Mouse (Mus musculus): Measurements from ENCODE around the gene Slc2a1. TPM values are rescaled to one million over a fixed set of nuclear protein-coding genes. Genes with fewer than 3 reads are reported as not detected.
A peak's percentile ranks its signal among the peaks of the same experiment; 100 is the strongest.

Slc2a1 gene
- polyA plus RNA-seq, 1 experiment from 2014 or later: 74.1 TPM

- Histone ChIP-seq H3K9me3 (ENCODE audit: control insufficient read depth, low read length) (no peaks in the 10 kb centered on the region), H3K4me1 (ENCODE audit: control insufficient read depth, insufficient read depth, low read length) (peaks cover 32% of the 10 kb centered on the region), H3K27me3 (ENCODE audit: control insufficient read depth, insufficient read depth, low read length) (no peaks in the 10 kb centered on the region), H3K4me2 (replicated peaks; ENCODE audit: low read depth, low read length) (peak overlapping the region; percentile 41), H3K36me3 (ENCODE audit: control insufficient read depth, insufficient read depth, low read length) (no peaks in the 10 kb centered on the region), H3K27ac (ENCODE audit: low read depth, low read length) (peak overlapping the region; percentile 20; the same call in 1 of the 2 replicates), H3K9ac (ENCODE audit: low read depth, low read length) (peak overlapping the region; percentile 9; the same call in 1 of the 2 replicates), H3K4me3 (ENCODE audit: low read length) (peak overlapping the region; percentile 32; the same call in 1 of the 2 replicates)
- WGBS: 1% methylated on average over 18 of the region's 18 CpGs
- peak; percentile 37 for ATAC-seq (ENCODE audit: low FRiP score, low TSS enrichment)
These were observed 2.8 kb upstream of the Slc2a1 start for GRCm38 (mm10) chr4:119105704-119106103.

DNA sequence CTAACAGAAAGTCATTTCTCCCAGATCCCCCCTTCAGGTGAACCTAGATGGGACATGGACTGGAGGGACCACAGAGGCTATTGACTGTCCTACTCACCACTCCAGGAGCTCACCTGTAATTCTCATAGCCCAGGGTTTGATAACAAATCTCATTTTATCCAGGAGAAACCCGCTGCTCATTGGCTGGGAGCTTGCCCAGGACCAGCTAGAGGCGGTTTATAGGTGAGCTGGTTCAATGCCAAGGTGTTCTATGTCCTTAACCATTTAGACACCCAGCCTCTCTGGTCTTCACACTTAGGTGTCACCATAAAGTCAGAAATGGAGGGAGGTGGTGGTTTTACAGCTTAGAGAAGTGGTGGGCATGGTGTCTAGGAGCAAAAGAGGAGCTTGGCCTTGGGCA, 644 bp upstream of the Slc2a1 start:
- 75% methylated on average over 2 of the region's 2 CpGs for WGBS
- H3K27me3 ChIP-seq (ENCODE audit: control insufficient read depth, insufficient read depth, low read length): no peaks in the 10 kb centered on the region
- no peaks in the 10 kb centered on the region for H3K9me3 ChIP-seq (ENCODE audit: control insufficient read depth, low read length)
- peak overlapping the region; percentile 67; the same call in 1 of the 2 replicates for H3K4me3 ChIP-seq (ENCODE audit: low read length)
- peaks cover 11% of the 10 kb centered on the region; the same call in 1 of the 2 replicates for H3K36me3 ChIP-seq (ENCODE audit: control insufficient read depth, insufficient read depth, low read length)
- H3K9ac ChIP-seq (ENCODE audit: low read depth, low read length): peak overlapping the region; percentile 31; the same call in 1 of the 2 replicates
- no peak for ATAC-seq (ENCODE audit: low FRiP score, low TSS enrichment)
- peak overlapping the region; percentile 60 for H3K4me2 ChIP-seq (replicated peaks; ENCODE audit: low read depth, low read length)
- H3K27ac ChIP-seq (ENCODE audit: low read depth, low read length): no peak overlapping the region
- peaks cover 32% of the 10 kb centered on the region for H3K4me1 ChIP-seq (ENCODE audit: control insufficient read depth, insufficient read depth, low read length)

DNA sequence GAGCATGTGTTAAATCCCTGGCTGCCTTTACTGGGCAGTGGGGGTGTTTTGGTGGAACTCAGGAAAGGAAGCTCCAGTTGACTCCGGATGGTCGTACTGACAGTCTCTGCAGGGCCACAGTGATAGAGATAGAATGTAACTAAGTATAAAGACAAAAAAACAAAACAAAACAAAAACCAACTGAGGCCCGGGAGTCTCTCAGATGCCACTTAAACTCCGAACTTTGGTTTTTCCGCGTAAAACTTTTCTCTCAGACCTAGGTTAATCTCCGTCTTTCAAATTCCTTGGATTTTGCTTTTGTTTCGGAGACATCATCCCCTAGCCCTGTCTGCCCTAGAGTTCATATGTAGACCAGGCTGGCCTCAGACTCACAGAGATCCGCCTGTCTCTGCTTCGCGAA, 1.1 kb downstream of the Slc2a1 start:
- H3K36me3 ChIP-seq (ENCODE audit: control insufficient read depth, insufficient read depth, low read length): peaks cover 17% of the 10 kb centered on the region; the same call in 1 of the 2 replicates
- H3K27me3 ChIP-seq (ENCODE audit: control insufficient read depth, insufficient read depth, low read length): no peaks in the 10 kb centered on the region
- H3K27ac ChIP-seq (ENCODE audit: low read depth, low read length): no peak overlapping the region
- 11% methylated on average over 11 of the region's 11 CpGs for WGBS
- peaks cover 32% of the 10 kb centered on the region for H3K4me1 ChIP-seq (ENCODE audit: control insufficient read depth, insufficient read depth, low read length)
- H3K4me3 ChIP-seq (ENCODE audit: low read length): peak overlapping the region; percentile 67
- ATAC-seq (ENCODE audit: low FRiP score, low TSS enrichment): no peak
- peak overlapping the region; percentile 76 for H3K9ac ChIP-seq (ENCODE audit: low read depth, low read length)
- H3K4me2 ChIP-seq (replicated peaks; ENCODE audit: low read depth, low read length): peak overlapping the region; percentile 60
- no peaks in the 10 kb centered on the region for H3K9me3 ChIP-seq (ENCODE audit: control insufficient read depth, low read length)

DNA sequence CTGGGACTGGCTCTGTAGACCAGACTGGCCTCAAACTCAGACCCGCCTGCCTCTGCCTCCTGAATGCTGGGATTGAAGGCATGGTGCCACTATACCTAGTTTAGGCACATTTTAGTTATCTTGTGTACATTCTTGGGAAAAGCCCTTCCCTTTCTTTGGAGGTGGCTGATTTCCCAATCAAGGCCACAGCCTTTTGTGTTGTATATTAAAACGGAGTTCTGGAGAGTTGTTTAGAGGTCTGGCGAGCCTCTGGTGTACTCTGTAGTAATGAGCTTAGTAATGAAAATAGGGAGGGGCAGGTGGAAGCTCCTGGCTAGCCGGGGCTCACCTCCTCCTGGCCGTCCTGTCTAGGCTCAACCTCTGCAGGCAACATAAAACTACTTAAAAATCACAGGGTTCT, 2.0 kb downstream of the Slc2a1 start:
- ATAC-seq (ENCODE audit: low FRiP score, low TSS enrichment): no peak
- no peak overlapping the region for H3K27ac ChIP-seq (ENCODE audit: low read depth, low read length)
- H3K4me2 ChIP-seq (replicated peaks; ENCODE audit: low read depth, low read length): peak overlapping the region; percentile 60
- H3K4me1 ChIP-seq (ENCODE audit: control insufficient read depth, insufficient read depth, low read length): peaks cover 30% of the 10 kb centered on the region
- no peaks in the 10 kb centered on the region for H3K9me3 ChIP-seq (ENCODE audit: control insufficient read depth, low read length)
- H3K36me3 ChIP-seq (ENCODE audit: control insufficient read depth, insufficient read depth, low read length): peaks cover 17% of the 10 kb centered on the region; the same call in 1 of the 2 replicates
- WGBS: 35% methylated on average over 5 of the region's 5 CpGs
- H3K27me3 ChIP-seq (ENCODE audit: control insufficient read depth, insufficient read depth, low read length): no peaks in the 10 kb centered on the region
- no peak overlapping the region; the same call in 1 of the 2 replicates for H3K9ac ChIP-seq (ENCODE audit: low read depth, low read length)
- H3K4me3 ChIP-seq (ENCODE audit: low read length): peak overlapping the region; percentile 67

- Histone ChIP-seq H3K4me1 (ENCODE audit: control insufficient read depth, insufficient read depth, low read length) (peaks cover 32% of the 10 kb centered on the region), H3K36me3 (ENCODE audit: control insufficient read depth, insufficient read depth, low read length) (peaks cover 17% of the 10 kb centered on the region; the same call in 1 of the 2 replicates), H3K9me3 (ENCODE audit: control insufficient read depth, low read length) (no peaks in the 10 kb centered on the region), H3K4me2 (replicated peaks; ENCODE audit: low read depth, low read length) (no peak overlapping the region), H3K27me3 (ENCODE audit: control insufficient read depth, insufficient read depth, low read length) (no peaks in the 10 kb centered on the region), H3K27ac (ENCODE audit: low read depth, low read length) (no peak overlapping the region), H3K4me3 (ENCODE audit: low read length) (no peak overlapping the region), H3K9ac (ENCODE audit: low read depth, low read length) (no peak overlapping the region)
- WGBS: 69% methylated on average over 5 of the region's 5 CpGs
- ATAC-seq (ENCODE audit: low FRiP score, low TSS enrichment): no peak
These were observed 2.9 kb downstream of the Slc2a1 start for GRCm38 (mm10) chr4:119111410-119111809.

- Histone ChIP-seq H3K4me1 (ENCODE audit: control insufficient read depth, insufficient read depth, low read length) (peaks cover 36% of the 10 kb centered on the region), H3K9ac (ENCODE audit: low read depth, low read length) (no peak overlapping the region), H3K4me3 (ENCODE audit: low read length) (no peak overlapping the region), H3K36me3 (ENCODE audit: control insufficient read depth, insufficient read depth, low read length) (peaks cover 17% of the 10 kb centered on the region; the same call in 1 of the 2 replicates), H3K27me3 (ENCODE audit: control insufficient read depth, insufficient read depth, low read length) (no peaks in the 10 kb centered on the region), H3K27ac (ENCODE audit: low read depth, low read length) (no peak overlapping the region), H3K4me2 (replicated peaks; ENCODE audit: low read depth, low read length) (no peak overlapping the region), H3K9me3 (ENCODE audit: control insufficient read depth, low read length) (no peaks in the 10 kb centered on the region)
- WGBS: 53% methylated on average over 2 of the region's 2 CpGs
- ATAC-seq (ENCODE audit: low FRiP score, low TSS enrichment): no peak
These were observed 3.9 kb downstream of the Slc2a1 start for GRCm38 (mm10) chr4:119112256-119112885.

DNA sequence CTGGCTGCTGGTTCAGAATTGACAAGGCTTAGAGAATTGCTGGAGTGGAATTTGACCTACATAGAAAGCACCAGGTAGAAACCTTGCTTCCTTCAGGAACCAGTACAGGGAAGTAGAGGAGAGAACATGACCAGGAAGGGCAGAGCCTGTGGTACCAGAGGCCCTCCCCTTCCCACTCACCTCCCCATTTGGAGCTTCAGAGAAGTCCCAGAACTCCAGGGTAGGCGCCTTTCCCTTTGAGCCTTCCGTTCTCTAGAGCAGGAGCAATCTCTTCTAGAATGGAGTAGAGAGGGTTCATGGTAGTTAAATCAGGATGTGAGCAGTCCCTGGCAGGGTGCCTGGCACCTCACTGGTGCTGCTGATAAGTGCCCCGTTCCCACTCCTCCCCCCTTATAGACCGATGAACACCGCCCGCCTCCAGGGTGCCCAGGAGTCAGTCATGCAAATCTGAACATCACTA, 7.1 kb downstream of the Slc2a1 start:
- Histone ChIP-seq H3K36me3 (ENCODE audit: control insufficient read depth, insufficient read depth, low read length) (peaks cover 23% of the 10 kb centered on the region), H3K27ac (ENCODE audit: low read depth, low read length) (no peak overlapping the region), H3K9ac (ENCODE audit: low read depth, low read length) (no peak overlapping the region), H3K27me3 (ENCODE audit: control insufficient read depth, insufficient read depth, low read length) (no peaks in the 10 kb centered on the region), H3K4me3 (ENCODE audit: low read length) (no peak overlapping the region), H3K4me1 (ENCODE audit: control insufficient read depth, insufficient read depth, low read length) (peaks cover 27% of the 10 kb centered on the region), H3K9me3 (ENCODE audit: control insufficient read depth, low read length) (no peaks in the 10 kb centered on the region), H3K4me2 (replicated peaks; ENCODE audit: low read depth, low read length) (no peak overlapping the region)
- ATAC-seq (ENCODE audit: low FRiP score, low TSS enrichment): no peak
- WGBS: 44% methylated on average over 6 of the region's 6 CpGs

GRCm38 (mm10) chr4:119116336-119116735, 7.8 kb downstream of the Slc2a1 start:
- Histone ChIP-seq H3K9ac (ENCODE audit: low read depth, low read length) (no peak overlapping the region), H3K9me3 (ENCODE audit: control insufficient read depth, low read length) (no peaks in the 10 kb centered on the region), H3K4me1 (ENCODE audit: control insufficient read depth, insufficient read depth, low read length) (peaks cover 23% of the 10 kb centered on the region), H3K36me3 (ENCODE audit: control insufficient read depth, insufficient read depth, low read length) (peaks cover 29% of the 10 kb centered on the region), H3K27ac (ENCODE audit: low read depth, low read length) (no peak overlapping the region), H3K27me3 (ENCODE audit: control insufficient read depth, insufficient read depth, low read length) (no peaks in the 10 kb centered on the region), H3K4me2 (replicated peaks; ENCODE audit: low read depth, low read length) (no peak overlapping the region), H3K4me3 (ENCODE audit: low read length) (no peak overlapping the region)
- WGBS: 59% methylated on average over 1 of the region's 1 CpGs
- ATAC-seq (ENCODE audit: low FRiP score, low TSS enrichment): 0 out of 2 replicates have a peak, but pooled peaks have one; percentile 10

GRCm38 (mm10) chr4:119117571-119117970, 9.1 kb downstream of the Slc2a1 start:
- no peak overlapping the region for H3K27ac ChIP-seq (ENCODE audit: low read depth, low read length)
- H3K9me3 ChIP-seq (ENCODE audit: control insufficient read depth, low read length): no peaks in the 10 kb centered on the region

More at GRCm38 (mm10) chr4:119117571-119117970, 9.1 kb downstream of the Slc2a1 start:
- 74% methylated on average over 5 of the region's 5 CpGs for WGBS
- Histone ChIP-seq H3K4me2 (replicated peaks; ENCODE audit: low read depth, low read length) (no peak overlapping the region), H3K4me3 (ENCODE audit: low read length) (no peak overlapping the region), H3K4me1 (ENCODE audit: control insufficient read depth, insufficient read depth, low read length) (peaks cover 23% of the 10 kb centered on the region), H3K9ac (ENCODE audit: low read depth, low read length) (no peak overlapping the region), H3K27me3 (ENCODE audit: control insufficient read depth, insufficient read depth, low read length) (no peaks in the 10 kb centered on the region), H3K36me3 (ENCODE audit: control insufficient read depth, insufficient read depth, low read length) (peaks cover 31% of the 10 kb centered on the region)
- ATAC-seq (ENCODE audit: low FRiP score, low TSS enrichment): no peak

Data from kidney, embryonic 14.5 days (tissue).